Mouse (Mus musculus) embryonic fibroblast, embryonic 13.5 days (primary cell): Measurements from ENCODE around the gene Pin1. TPM values are rescaled to one million over a fixed set of nuclear protein-coding genes. Genes with fewer than 3 reads are reported as not detected.
"Not testable (repeated sequence)": the region's sequence is repeated elsewhere in the genome, so short reads cannot be mapped to it uniquely, and the experiment has no call there.

Experiments used
- H3K27ac ChIP-seq: 2 replicates; pipeline ENCODE4 v1.5.1; 2012; ENCODE audit warnings: low read length, control low read depth, inconsistent platforms; ENCODE audit not compliant: insufficient read depth
- H3K4me1 ChIP-seq: 2 replicates; pipeline ENCODE4 v1.6.1; 2011; ENCODE audit warnings: low read length; ENCODE audit not compliant: control insufficient read depth, insufficient read depth
- H3K4me3 ChIP-seq: 2 replicates; pipeline ENCODE4 v1.5.1; 2011; ENCODE audit warnings: mild to moderate bottlenecking, control low read depth, low read length; ENCODE audit not compliant: insufficient read depth
- CTCF ChIP-seq: IDR thresholded peaks from 2 replicates; pipeline ENCODE4 v1.5.1; 2011; ENCODE audit warnings: mild to moderate bottlenecking, control low read depth, low read length, moderate library complexity, borderline replicate concordance; ENCODE audit not compliant: insufficient read depth
- POLR2A ChIP-seq: IDR thresholded peaks from 2 replicates; pipeline ENCODE4 v1.6.1; 2011; ENCODE audit warnings: low read depth, mild to moderate bottlenecking, control low read depth, low read length, moderate library complexity
- polyA plus RNA-seq: library from polyadenylated mRNA; stranded (reverse); fragments of >200 nt; gene quantifications from 2 replicates; pipeline ENCODE4 v1.2.4, GENCODE M21; 2011; ENCODE audit warnings: low read depth; ENCODE audit not compliant: missing spikeins, insufficient read length

Pin1 gene
- polyA plus RNA-seq, 1 experiment, result 18.6 TPM

DNA sequence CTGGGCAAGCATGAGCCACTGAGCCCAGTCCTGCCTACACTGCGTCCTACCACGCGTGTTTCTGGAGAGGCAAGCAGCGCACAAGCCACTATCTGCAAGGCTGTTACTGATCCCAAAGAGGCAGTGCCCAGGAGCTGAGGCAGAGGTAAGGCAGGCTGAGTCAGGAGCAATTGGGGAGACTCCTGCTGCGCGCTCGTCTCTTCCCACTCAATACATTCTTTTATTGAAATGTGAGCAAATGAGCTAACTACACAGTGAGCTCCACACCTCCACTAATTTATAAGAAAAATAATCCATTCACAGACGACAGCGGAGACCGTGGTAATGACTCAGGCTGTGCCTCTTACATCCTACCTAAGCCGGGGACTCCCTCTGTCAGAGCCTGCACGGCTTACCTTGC lies 26.0 kb downstream of the Pin1 start:
- Histone ChIP-seq H3K4me1 (no peaks in the 10 kb centered on the region), H3K27ac (no peak overlapping the region), H3K4me3 (no peak overlapping the region)
- TF ChIP-seq POLR2A (no peak), CTCF (no peak)

DNA sequence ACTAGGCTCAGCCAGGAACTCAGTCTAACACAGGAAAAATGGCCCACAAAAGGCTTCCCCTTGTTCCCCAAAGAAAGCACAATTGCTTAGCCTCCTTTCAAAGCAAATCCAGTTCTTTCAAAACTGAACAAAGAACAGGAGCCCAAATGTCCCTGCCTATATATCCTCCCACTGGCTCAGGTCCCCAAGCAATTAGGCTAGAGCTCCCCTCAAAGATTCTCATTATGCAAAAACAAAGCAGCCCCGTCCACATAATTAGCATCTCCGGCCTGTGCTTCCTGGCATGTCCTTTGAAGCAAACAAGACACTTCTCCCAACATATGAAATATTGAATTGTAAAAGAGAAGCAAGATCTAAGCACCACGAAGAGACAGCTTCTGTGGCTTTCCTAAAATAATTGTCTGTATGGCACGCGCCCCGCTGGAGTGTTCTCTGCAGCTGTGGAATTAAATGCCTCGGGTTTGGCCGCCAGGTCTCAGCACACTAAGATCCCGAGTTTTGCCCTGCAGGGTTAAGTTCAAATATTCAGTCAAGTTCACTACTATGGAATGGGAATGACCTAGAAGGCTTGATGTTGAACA lies 28.6 kb downstream of the Pin1 start:
- H3K4me1 ChIP-seq, result no peaks in the 10 kb centered on the region
- no peak overlapping the region for H3K4me3 ChIP-seq
- TF ChIP-seq POLR2A (no peak), CTCF (no peak)
- no peak overlapping the region for H3K27ac ChIP-seq

DNA sequence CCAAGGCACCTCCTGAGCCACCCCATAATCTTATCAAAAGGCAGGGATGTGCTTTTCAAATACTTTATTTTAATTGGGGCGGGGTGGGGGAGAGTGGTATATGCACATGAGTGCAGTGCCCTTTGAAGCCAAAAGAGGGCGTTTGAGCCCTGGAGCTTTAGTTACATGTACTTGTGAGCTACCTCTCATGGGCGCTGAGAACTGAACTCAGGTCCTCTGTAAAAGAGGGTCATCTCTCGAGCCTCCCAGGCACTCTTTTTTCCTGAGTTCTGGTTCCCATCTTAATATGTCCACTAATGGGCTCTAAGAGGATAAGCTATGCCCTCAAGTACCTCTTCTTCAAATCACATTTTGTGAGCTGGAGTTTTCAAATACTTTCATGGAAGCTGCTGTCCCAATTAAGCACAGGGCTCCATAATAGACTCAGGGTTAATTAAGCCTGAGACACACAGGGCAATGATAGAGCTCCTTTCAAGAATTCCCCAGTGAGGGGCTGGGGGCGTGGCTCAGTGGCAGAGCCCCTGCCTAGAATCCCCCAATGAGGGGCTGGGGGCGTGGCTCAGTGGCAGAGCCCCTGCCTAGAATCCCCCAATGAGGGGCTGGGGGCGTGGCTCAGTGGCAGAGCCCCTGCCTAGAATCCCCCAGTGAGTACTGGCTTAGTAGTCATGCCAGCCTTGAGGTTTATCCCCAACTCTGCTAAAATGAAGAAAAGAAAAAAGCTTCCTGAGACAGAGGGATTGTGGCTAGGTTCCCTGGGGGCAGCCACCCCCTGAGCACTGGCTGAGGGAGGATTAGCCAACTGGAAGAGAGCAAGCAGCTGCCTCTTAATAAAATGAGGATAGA lies 29.9 kb downstream of the Pin1 start:
- TF ChIP-seq POLR2A (no peak), CTCF (no peak)
- no peaks in the 10 kb centered on the region for H3K4me1 ChIP-seq
- no peak overlapping the region for H3K4me3 ChIP-seq
- H3K27ac ChIP-seq, result no peak overlapping the region

DNA sequence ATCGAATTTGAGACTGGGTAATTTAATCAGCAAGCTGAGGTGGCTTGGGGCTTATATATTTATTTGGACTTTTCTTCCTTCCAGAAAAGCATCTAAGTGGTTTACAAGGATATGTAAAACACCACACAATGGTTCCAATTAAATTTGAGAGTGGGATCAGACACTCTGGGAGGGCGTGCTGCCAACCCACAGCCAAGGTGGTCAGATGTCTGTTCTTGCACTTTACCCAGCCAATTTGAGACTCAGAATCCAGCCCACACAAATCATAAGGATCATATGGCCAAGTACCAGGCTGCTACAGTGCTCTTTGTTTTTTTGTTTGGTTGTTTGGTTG lies 30.5 kb downstream of the Pin1 start:
- no peak overlapping the region for H3K4me3 ChIP-seq
- no peaks in the 10 kb centered on the region for H3K4me1 ChIP-seq
- no peak overlapping the region for H3K27ac ChIP-seq
- TF ChIP-seq POLR2A, result no peak

DNA sequence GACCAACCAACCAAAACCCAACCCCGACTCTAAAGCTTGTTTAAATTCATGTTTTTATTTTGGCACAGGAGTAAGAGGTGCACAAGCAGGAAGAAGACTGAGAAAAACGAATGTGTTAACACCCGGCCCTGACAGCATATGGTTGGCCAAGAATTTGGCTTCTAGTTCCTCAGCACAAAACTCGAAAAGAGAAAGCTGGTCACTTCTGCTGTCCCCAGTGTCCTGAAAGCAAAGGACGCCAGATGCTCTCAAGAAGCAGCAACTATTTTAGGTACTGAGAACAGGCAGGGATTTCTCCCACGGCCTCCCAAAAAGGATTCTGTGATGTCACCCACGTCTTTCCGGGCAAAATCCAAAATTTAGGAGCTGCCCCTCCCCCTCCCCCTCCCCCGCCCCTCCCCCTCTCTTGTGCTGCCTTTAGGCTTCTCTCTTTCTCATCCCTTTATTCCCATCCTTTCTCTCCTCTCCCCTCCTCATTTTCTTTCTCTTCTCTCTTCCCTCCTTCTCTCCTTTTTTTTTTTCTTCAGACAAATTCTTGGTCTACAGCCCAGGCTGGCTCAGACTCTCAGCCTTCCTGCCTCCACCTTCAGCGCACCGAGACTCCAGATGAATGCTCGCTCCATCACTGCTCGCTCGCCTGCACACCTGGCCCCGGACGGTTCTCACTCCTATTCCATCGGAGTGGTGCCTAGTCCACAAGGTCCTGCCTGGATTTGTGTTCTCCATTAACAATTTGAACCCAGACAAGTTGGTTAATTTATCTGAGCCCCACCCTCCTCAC lies 33.4 kb downstream of the Pin1 start:
- TF ChIP-seq POLR2A (no peak), CTCF (no peak)
- no peak overlapping the region for H3K4me3 ChIP-seq
- no peaks in the 10 kb centered on the region for H3K4me1 ChIP-seq
- H3K27ac ChIP-seq, result no peak overlapping the region

DNA sequence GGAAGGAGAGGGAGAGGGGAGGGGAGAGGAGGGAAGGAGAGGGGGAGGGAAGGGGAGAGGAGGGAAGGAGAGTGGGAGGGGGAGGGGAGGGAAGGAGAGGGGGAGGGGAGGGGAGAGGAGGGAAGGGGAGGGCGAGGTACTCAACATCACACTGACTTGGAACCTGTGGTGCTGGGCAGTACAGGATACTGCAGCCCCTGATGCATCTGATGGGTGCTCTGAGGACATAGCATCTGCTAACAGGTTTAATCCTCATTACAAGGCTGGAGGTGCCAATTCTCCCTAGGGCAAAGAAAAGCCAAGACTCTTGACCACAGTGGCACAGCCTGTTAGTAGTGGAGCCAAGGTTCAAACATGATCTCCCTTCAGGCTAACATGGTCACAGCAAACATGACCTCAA lies 37.5 kb downstream of the Pin1 start:
- Histone ChIP-seq H3K27ac (no peak overlapping the region), H3K4me1 (no peaks in the 10 kb centered on the region), H3K4me3 (no peak overlapping the region)
- TF ChIP-seq POLR2A (no peak), CTCF (no peak)

DNA sequence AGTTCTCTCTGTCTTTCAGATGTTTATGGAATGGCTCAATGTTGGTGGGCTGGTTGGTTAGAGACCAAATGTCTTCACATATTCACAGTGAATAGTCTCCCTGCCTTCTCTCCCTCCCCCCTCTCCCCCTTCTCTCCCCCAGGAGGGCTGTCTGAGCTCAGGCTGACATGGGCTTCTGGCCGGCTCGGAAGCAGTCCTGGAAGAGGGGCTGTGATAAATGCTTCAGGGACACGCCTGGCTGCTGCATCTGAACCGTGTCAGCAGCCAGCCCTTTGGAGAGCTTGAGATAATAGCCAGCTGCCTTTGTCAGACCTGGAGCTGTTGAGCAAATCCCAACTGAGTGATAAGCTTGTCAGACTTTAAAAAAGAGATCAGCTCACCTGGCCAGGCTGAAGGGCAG lies 38.0 kb downstream of the Pin1 start:
- H3K4me1 ChIP-seq, result no peaks in the 10 kb centered on the region
- H3K4me3 ChIP-seq, result no peak overlapping the region
- TF ChIP-seq POLR2A (no peak), CTCF (no peak)
- H3K27ac ChIP-seq, result no peak overlapping the region

DNA sequence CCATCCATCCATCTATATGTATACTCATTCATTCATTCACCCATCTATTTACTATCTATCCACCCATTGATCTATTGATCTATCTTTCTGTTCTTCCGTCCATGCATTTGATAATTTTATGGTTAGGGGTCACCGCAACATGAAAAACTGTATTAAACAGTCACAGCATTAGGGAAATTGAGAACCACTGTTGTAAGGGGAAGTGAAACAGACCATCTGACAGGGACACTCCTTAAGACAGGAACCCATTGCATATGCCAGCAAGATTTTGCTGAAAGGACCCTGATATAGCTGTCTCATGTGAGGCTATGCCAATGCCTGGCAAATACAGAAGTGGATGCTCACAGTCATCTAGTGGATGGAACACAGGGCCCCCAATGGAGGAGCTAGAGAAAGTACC lies 38.6 kb downstream of the Pin1 start:
- H3K27ac ChIP-seq, H3K4me1 ChIP-seq, H3K4me3 ChIP-seq: not testable (repeated sequence)

DNA sequence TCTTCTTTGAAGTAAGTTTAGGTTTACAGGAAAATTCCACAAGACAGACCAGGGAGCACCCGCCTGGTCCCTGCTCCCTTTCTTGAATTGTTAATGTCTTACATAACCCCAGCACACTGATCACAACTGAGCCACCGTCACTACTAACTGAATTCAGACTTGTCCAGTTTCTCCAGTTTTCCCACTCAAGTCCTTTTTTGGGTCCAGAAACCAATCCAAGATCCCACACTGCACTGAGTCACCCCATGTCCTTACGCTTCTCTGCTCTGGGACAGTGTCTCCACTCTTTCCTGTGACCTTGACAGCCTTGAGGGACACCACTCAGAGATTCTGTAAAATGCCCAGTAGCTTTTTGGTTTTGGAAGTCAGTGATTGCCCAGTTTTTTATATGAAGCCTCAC lies 41.0 kb downstream of the Pin1 start:
- TF ChIP-seq POLR2A (no peak), CTCF (no peak)
- H3K4me1 ChIP-seq, result no peaks in the 10 kb centered on the region

DNA sequence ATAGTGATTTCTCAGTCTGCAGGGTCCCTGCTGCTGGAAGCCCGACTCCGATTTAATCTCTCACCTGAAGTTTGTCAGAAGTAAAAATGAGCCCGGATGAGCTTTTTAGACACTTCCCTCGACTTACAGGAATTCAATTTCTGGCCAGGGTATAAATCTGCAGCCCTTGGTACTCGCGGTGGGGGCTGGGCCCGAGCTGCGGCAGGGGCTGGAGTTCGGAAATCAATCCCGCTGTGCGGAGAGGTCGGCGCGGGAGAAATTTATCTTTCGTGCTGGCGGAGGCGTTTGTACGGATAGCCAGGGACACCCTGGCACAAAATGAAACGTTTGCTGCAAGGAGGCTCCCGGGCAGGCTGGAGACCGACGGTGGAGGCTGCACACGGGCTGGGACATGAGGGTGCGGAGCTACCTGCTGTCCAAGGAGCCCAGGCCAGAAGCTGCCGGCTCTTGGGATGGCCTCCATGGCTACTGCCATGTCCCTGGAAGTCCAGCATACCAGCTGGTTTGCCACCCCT lies 42.9 kb downstream of the Pin1 start:
- no peaks in the 10 kb centered on the region for H3K4me1 ChIP-seq
- H3K4me3 ChIP-seq, result no peak overlapping the region
- H3K27ac ChIP-seq, result no peak overlapping the region
- TF ChIP-seq POLR2A, result no peak
- TF ChIP-seq CTCF, result no peak

More for the DNA sequence above, 41.0 kb downstream of the Pin1 start:
- Histone ChIP-seq H3K4me3 (no peak overlapping the region), H3K27ac (no peak overlapping the region)
